In genomic region chr4:10510013-10510412, GRCm38 (mm10) we compare ENCODE assay signal across 20 mouse cellular contexts.
"Had no signal": no experiment of that assay in that cellular context is flagged by ENCODE, and none has a peak within 500 bp of the region (broad histone marks: within the 10 kb centered on the region; RNA-seq: fewer than 3 reads in every experiment).

No protein-coding gene starts in this region.

- H3K9ac ChIP-seq: liver, postnatal 0 days; lung, embryonic 15.5 days; midbrain, embryonic 13.5 days; midbrain, embryonic 15.5 days; neural tube, embryonic 13.5 days; neural tube, embryonic 15.5 days had no signal

- H3K27ac ChIP-seq: lung, embryonic 15.5 days; macrophage; midbrain, embryonic 13.5 days; midbrain, embryonic 15.5 days; neural tube, embryonic 13.5 days; neural tube, embryonic 15.5 days had no signal

- H3K4me1 ChIP-seq: lung, embryonic 15.5 days; megakaryocyte, embryonic 14.5 days; midbrain, embryonic 13.5 days; midbrain, embryonic 15.5 days; neural tube, embryonic 13.5 days; neural tube, embryonic 15.5 days had no signal

- H3K9me3 ChIP-seq: lung, embryonic 15.5 days; megakaryocyte, embryonic 14.5 days; midbrain, embryonic 13.5 days; midbrain, embryonic 15.5 days; neural tube, embryonic 13.5 days; neural tube, embryonic 15.5 days had no signal

- H3K4me3 ChIP-seq: lung, embryonic 15.5 days; megakaryocyte, embryonic 14.5 days; midbrain, embryonic 13.5 days; midbrain, embryonic 15.5 days; neural tube, embryonic 13.5 days; neural tube, embryonic 15.5 days had no signal

- DNase-seq: liver, postnatal 0 days; lung, adult 2 months; lung, postnatal 14 days; lung, postnatal 36 days; retina, postnatal 1 day; right cerebral cortex, adult 18-20 months; right cerebral cortex, postnatal 25 days; right cerebral cortex, postnatal 4 days; spleen, adult 18-20 months; thymus, adult 18-20 months; thymus, postnatal 25 days had no signal

- H3K4me2 ChIP-seq: lung, embryonic 15.5 days; midbrain, embryonic 11.5 days; midbrain, embryonic 13.5 days; midbrain, embryonic 15.5 days; neural tube, embryonic 13.5 days; neural tube, embryonic 15.5 days had no signal

- H3K27me3 ChIP-seq: lung, embryonic 15.5 days; megakaryocyte, embryonic 14.5 days; midbrain, embryonic 13.5 days; midbrain, embryonic 15.5 days; neural tube, embryonic 13.5 days; neural tube, embryonic 15.5 days had no signal

- ATAC-seq: liver, postnatal 0 days; lung, postnatal 0 days; midbrain, embryonic 13.5 days; midbrain, embryonic 15.5 days had no signal

- H3K36me3 ChIP-seq: lung, embryonic 15.5 days; midbrain, embryonic 13.5 days; midbrain, embryonic 15.5 days; neural tube, embryonic 13.5 days; neural tube, embryonic 15.5 days had no signal
